Mouse (Mus musculus): Measurements from ENCODE around the gene Aoc1. TPM values are rescaled to one million over a fixed set of nuclear protein-coding genes. Genes with fewer than 3 reads are reported as not detected.

Gene Aoc1
- total and polyA plus RNA-seq, 3 experiments: 1.1 TPM; not detected in 2

DNA sequence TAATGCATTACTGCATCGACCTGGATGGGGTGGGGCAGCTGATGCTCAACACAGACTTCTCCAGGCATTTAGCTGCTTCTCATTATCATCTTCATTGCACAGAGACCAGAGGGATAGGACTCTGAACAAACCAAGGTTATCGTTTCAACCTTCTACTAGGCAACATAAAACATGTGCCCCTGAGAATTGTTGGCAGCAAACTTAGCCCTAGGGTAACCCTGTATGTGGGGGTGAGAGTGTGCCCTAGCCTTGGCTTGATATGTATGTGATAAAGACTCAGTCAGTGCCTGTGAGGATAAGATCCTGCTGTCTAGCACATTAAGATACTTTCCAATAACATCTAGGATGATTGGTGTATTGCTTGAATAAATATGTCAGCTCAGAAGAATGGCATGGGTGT, 76.9 kb downstream of the Aoc1 start:
- H3K27me3 ChIP-seq (ENCODE audit: control insufficient read depth, insufficient read depth, low read length): 0 out of 2 replicates have a peak, but pooled peaks cover 1% of the 10 kb centered on the region
- H3K36me3 ChIP-seq (ENCODE audit: control insufficient read depth, insufficient read depth, low read length): no peaks in the 10 kb centered on the region
- no peak for TF ChIP-seq EP300 (IDR thresholded peaks at IDR 0.05; ENCODE audit: insufficient read depth, low read depth, low read length)
- TF ChIP-seq POLR2A (IDR thresholded peaks at IDR 0.05; ENCODE audit: insufficient read depth, low read depth, low read length): no peak
- TF ChIP-seq CTCF (IDR thresholded peaks at IDR 0.05): no peak
- no peak overlapping the region for H3K9ac ChIP-seq (ENCODE audit: low read depth, low read length)
- H3K27ac ChIP-seq: no peak overlapping the region
- DNase-seq: peak in 1 of 2 experiments; percentile 1
- H3K79me2 ChIP-seq (replicated peaks; ENCODE audit: control insufficient read depth, insufficient read depth, low read length): no peaks in the 10 kb centered on the region
- H3K4me3 ChIP-seq: no peak overlapping the region
- WGBS: 55% methylated on average over 2 of the region's 2 CpGs
- no peaks in the 10 kb centered on the region for H3K4me1 ChIP-seq (ENCODE audit: control insufficient read depth, insufficient read depth, low read length)
- intact Hi-C loops (cut with DNase I): no loop called here

DNA sequence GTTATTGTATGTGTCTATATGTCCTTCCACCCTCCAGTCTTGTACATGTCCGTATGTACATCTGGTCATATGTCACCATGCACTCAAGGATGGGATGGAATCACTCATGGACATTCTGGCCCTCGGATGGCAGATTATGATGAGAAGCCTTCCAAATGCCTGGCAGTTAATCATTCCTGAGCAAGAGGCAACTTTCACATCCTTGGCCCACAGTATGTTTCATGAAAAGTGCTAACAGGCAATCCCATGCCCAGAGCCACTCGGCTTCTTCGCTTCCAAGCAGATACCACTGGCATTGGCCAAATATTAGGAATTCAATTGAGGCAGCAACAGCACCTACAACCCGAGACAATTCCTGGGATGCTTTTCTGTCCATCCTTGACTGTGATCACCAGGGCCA, 78.0 kb downstream of the Aoc1 start:
- intact Hi-C loops (cut with DNase I): loop anchor here (5.0 kb wide), 1 partner anchor 88 kb away; no protein-coding TSS in a partner anchor
- peak in 1 of 2 experiments; percentile 2 for DNase-seq
- no peaks in the 10 kb centered on the region for H3K4me1 ChIP-seq (ENCODE audit: control insufficient read depth, insufficient read depth, low read length)
- no peaks in the 10 kb centered on the region for H3K36me3 ChIP-seq (ENCODE audit: control insufficient read depth, insufficient read depth, low read length)
- no peaks in the 10 kb centered on the region for H3K27me3 ChIP-seq (ENCODE audit: control insufficient read depth, insufficient read depth, low read length)
- 75% methylated on average over 5 of the region's 5 CpGs for WGBS
- TF ChIP-seq EP300 (IDR thresholded peaks at IDR 0.05; ENCODE audit: insufficient read depth, low read depth, low read length) (no peak), POLR2A (IDR thresholded peaks at IDR 0.05; ENCODE audit: insufficient read depth, low read depth, low read length) (no peak), CTCF (IDR thresholded peaks at IDR 0.05) (no peak)
- H3K79me2 ChIP-seq (replicated peaks; ENCODE audit: control insufficient read depth, insufficient read depth, low read length): no peaks in the 10 kb centered on the region
- no peak overlapping the region for H3K27ac ChIP-seq
- no peak overlapping the region for H3K4me3 ChIP-seq
- H3K9ac ChIP-seq (ENCODE audit: low read depth, low read length): no peak overlapping the region

DNA sequence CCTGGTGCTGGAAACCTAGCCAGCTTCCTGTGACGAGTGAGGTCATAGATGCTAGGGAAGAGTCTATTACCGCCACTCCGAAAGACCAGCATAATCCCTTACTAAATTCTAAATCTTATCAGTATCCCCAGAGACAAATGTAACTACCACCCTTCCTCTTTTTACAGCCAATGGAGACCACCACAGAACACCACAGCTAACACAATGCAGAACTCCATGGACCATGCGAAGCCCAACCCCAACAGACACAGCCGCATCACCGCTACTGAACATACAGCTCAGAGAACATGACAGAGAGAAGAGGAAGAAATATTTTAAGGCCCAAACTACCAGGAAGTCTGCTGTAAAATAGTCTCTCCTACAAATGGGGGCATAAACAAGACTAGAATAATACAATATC, 78.9 kb downstream of the Aoc1 start:
- WGBS: 69% methylated on average over 6 of the region's 6 CpGs
- Histone ChIP-seq H3K27ac (no peak overlapping the region), H3K27me3 (ENCODE audit: control insufficient read depth, insufficient read depth, low read length) (no peaks in the 10 kb centered on the region), H3K4me1 (ENCODE audit: control insufficient read depth, insufficient read depth, low read length) (no peaks in the 10 kb centered on the region), H3K36me3 (ENCODE audit: control insufficient read depth, insufficient read depth, low read length) (no peaks in the 10 kb centered on the region), H3K9ac (ENCODE audit: low read depth, low read length) (no peak overlapping the region), H3K4me3 (no peak overlapping the region), H3K79me2 (replicated peaks; ENCODE audit: control insufficient read depth, insufficient read depth, low read length) (no peaks in the 10 kb centered on the region)
- DNase-seq: no peak
- intact Hi-C loops (cut with DNase I): loop anchor here (5.0 kb wide), 1 partner anchor 89 kb away; no protein-coding TSS in a partner anchor
- TF ChIP-seq EP300 (IDR thresholded peaks at IDR 0.05; ENCODE audit: insufficient read depth, low read depth, low read length) (no peak), CTCF (IDR thresholded peaks at IDR 0.05) (no peak), POLR2A (IDR thresholded peaks at IDR 0.05; ENCODE audit: insufficient read depth, low read depth, low read length) (no peak)

DNA sequence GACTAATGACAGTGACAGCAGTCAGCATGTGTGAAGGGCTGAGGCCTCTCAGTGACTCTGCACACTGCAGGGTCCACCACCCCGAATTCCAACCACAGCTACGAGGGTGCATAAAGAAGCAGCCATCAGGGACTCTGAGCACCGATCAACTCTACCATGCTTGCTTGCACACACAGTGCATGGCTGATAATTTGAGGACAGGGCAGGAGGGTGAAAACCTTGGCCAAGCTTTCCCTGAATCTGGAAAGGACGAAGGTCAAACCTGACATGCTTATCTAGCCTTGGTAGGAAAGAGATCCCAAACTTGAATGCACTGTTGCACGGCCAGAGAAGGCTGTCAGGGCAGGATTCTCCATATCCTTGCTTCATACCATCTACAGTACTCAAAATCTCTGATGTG, 80.5 kb downstream of the Aoc1 start:
- 77% methylated on average over 5 of the region's 5 CpGs for WGBS

DNA sequence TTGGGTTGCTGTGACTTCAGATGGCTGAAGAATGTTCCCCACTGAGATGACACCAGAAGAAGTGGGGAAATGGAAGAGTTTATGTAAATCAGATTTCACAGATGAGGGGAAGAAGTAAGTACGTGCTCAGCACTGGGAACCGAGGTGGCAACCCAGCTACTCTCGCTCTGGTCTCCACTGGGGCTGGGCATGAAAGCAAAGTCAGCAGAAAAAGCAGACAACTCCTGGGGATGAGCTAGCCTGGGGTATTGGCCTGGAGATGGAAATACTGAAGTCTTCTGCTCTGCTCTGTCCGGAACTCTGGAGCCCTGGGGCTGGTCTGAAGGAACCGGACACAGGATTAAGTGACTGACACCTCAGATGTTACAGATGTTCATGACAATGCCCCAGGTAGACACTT, 81.5 kb downstream of the Aoc1 start:
- no peaks in the 10 kb centered on the region for H3K27me3 ChIP-seq (ENCODE audit: control insufficient read depth, insufficient read depth, low read length)
- 76% methylated on average over 5 of the region's 5 CpGs for WGBS
- peak in 1 of 2 experiments; percentile 1 for DNase-seq
- H3K9ac ChIP-seq (ENCODE audit: low read depth, low read length): no peak overlapping the region
- intact Hi-C loops (cut with DNase I): loop anchor here (5.0 kb wide), 1 partner anchor 92 kb away; no protein-coding TSS in a partner anchor
- no peak overlapping the region for H3K4me3 ChIP-seq
- no peaks in the 10 kb centered on the region for H3K4me1 ChIP-seq (ENCODE audit: control insufficient read depth, insufficient read depth, low read length)
- no peak overlapping the region for H3K27ac ChIP-seq
- no peaks in the 10 kb centered on the region for H3K36me3 ChIP-seq (ENCODE audit: control insufficient read depth, insufficient read depth, low read length)
- TF ChIP-seq CTCF (IDR thresholded peaks at IDR 0.05): no peak
- no peak for TF ChIP-seq EP300 (IDR thresholded peaks at IDR 0.05; ENCODE audit: insufficient read depth, low read depth, low read length)
- no peak for TF ChIP-seq POLR2A (IDR thresholded peaks at IDR 0.05; ENCODE audit: insufficient read depth, low read depth, low read length)
- H3K79me2 ChIP-seq (replicated peaks; ENCODE audit: control insufficient read depth, insufficient read depth, low read length): no peaks in the 10 kb centered on the region

More for the DNA sequence above, 80.5 kb downstream of the Aoc1 start:
- no peak overlapping the region for H3K4me3 ChIP-seq
- no peaks in the 10 kb centered on the region for H3K4me1 ChIP-seq (ENCODE audit: control insufficient read depth, insufficient read depth, low read length)
- H3K9ac ChIP-seq (ENCODE audit: low read depth, low read length): no peak overlapping the region
- H3K36me3 ChIP-seq (ENCODE audit: control insufficient read depth, insufficient read depth, low read length): no peaks in the 10 kb centered on the region
- H3K79me2 ChIP-seq (replicated peaks; ENCODE audit: control insufficient read depth, insufficient read depth, low read length): no peaks in the 10 kb centered on the region
- intact Hi-C loops (cut with DNase I): loop anchor here (5.0 kb wide), 1 partner anchor 91 kb away; no protein-coding TSS in a partner anchor
- DNase-seq: peak in 1 of 2 experiments; percentile 3
- H3K27me3 ChIP-seq (ENCODE audit: control insufficient read depth, insufficient read depth, low read length): no peaks in the 10 kb centered on the region
- no peak overlapping the region for H3K27ac ChIP-seq
- TF ChIP-seq EP300 (IDR thresholded peaks at IDR 0.05; ENCODE audit: insufficient read depth, low read depth, low read length) (no peak), CTCF (IDR thresholded peaks at IDR 0.05) (no peak), POLR2A (IDR thresholded peaks at IDR 0.05; ENCODE audit: insufficient read depth, low read depth, low read length) (no peak)

DNA sequence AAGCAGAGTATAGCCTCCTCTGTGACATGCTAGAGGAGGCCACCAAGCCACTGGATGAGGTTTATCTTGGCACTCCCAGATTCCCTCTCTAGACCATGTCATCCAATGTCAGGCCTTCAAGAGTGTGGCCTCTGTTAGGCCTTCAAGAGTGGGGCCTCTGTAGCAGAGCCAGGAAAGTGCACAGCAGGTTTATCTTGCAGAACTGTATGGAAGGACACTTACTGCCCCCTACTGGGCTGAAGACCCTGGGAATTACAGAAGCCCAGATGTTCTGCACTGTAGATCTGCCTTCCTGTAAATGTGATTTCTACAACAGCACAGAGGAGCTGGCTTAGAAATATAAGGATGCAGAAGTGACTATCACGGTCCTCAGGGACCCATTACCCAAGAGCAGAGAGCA, 82.2 kb downstream of the Aoc1 start:
- Histone ChIP-seq H3K9ac (ENCODE audit: low read depth, low read length) (no peak overlapping the region), H3K79me2 (replicated peaks; ENCODE audit: control insufficient read depth, insufficient read depth, low read length) (no peaks in the 10 kb centered on the region), H3K4me1 (ENCODE audit: control insufficient read depth, insufficient read depth, low read length) (no peaks in the 10 kb centered on the region), H3K4me3 (no peak overlapping the region), H3K27me3 (ENCODE audit: control insufficient read depth, insufficient read depth, low read length) (no peaks in the 10 kb centered on the region), H3K27ac (no peak overlapping the region), H3K36me3 (ENCODE audit: control insufficient read depth, insufficient read depth, low read length) (no peaks in the 10 kb centered on the region)
- intact Hi-C loops (cut with DNase I): loop anchor here (1.0 to 5.0 kb wide), 2 partner anchors 93 to 137 kb away; no protein-coding TSS in a partner anchor
- peak; percentile 14 to 24 for DNase-seq
- WGBS: 44% methylated on average over 1 of the region's 1 CpGs
- TF ChIP-seq CTCF (IDR thresholded peaks at IDR 0.05): peak; percentile 69
- TF ChIP-seq POLR2A (IDR thresholded peaks at IDR 0.05; ENCODE audit: insufficient read depth, low read depth, low read length): no peak
- no peak for TF ChIP-seq EP300 (IDR thresholded peaks at IDR 0.05; ENCODE audit: insufficient read depth, low read depth, low read length)

Measured in heart, adult 2 months (tissue).